Mouse (Mus musculus): ENCODE data around the gene Agbl3. TPM values are rescaled to one million over a fixed set of nuclear protein-coding genes. Genes with fewer than 3 reads are reported as not detected.

The Agbl3 gene
- polyA plus RNA-seq, 1 experiment from 2014 or later = 3.0 TPM

GRCm38 (mm10) chr6:34758340-34758739, 21.9 kb upstream of the Agbl3 start:
- H3K27me3 ChIP-seq (ENCODE audit: poor library complexity, severe bottlenecking) = no peaks in the 10 kb centered on the region
- no peaks in the 10 kb centered on the region for H3K9me3 ChIP-seq
- no peak overlapping the region for H3K4me3 ChIP-seq
- DNase-seq (ENCODE audit: extremely low spot score, low spot score) = no peak
- H3K4me1 ChIP-seq = no peaks in the 10 kb centered on the region
- no peak overlapping the region for H3K27ac ChIP-seq
- 93% methylated on average over 2 of the region's 2 CpGs for WGBS
- peaks cover 65% of the 10 kb centered on the region for H3K36me3 ChIP-seq (replicated peaks)

- H3K9me3 ChIP-seq = no peaks in the 10 kb centered on the region
- WGBS = 48% methylated on average over 4 of the region's 4 CpGs
- DNase-seq (ENCODE audit: extremely low spot score, low spot score) = no peak
- H3K4me3 ChIP-seq = no peak overlapping the region
- H3K36me3 ChIP-seq (replicated peaks) = peaks cover 82% of the 10 kb centered on the region
- H3K27me3 ChIP-seq (ENCODE audit: poor library complexity, severe bottlenecking) = no peaks in the 10 kb centered on the region
- H3K4me1 ChIP-seq = no peaks in the 10 kb centered on the region
- no peak overlapping the region for H3K27ac ChIP-seq
Measured at GRCm38 (mm10) chr6:34760023-34760422, 20.2 kb upstream of the Agbl3 start.

GRCm38 (mm10) chr6:34765721-34766120, 14.5 kb upstream of the Agbl3 start:
- H3K36me3 ChIP-seq (replicated peaks) = peaks cover 69% of the 10 kb centered on the region
- DNase-seq (ENCODE audit: extremely low spot score, low spot score) = no peak

GRCm38 (mm10) chr6:34769984-34770383, 10.2 kb upstream of the Agbl3 start:
- H3K4me1 ChIP-seq = no peaks in the 10 kb centered on the region
- no peak overlapping the region for H3K27ac ChIP-seq
- peaks cover 55% of the 10 kb centered on the region for H3K36me3 ChIP-seq (replicated peaks)
- no peaks in the 10 kb centered on the region for H3K27me3 ChIP-seq (ENCODE audit: poor library complexity, severe bottlenecking)
- WGBS = 92% methylated on average over 2 of the region's 2 CpGs
- no peaks in the 10 kb centered on the region for H3K9me3 ChIP-seq
- DNase-seq (ENCODE audit: extremely low spot score, low spot score) = no peak
- no peak overlapping the region for H3K4me3 ChIP-seq

More at GRCm38 (mm10) chr6:34765721-34766120, 14.5 kb upstream of the Agbl3 start:
- Histone ChIP-seq H3K27me3 (ENCODE audit: poor library complexity, severe bottlenecking) (no peaks in the 10 kb centered on the region), H3K4me3 (no peak overlapping the region), H3K4me1 (no peaks in the 10 kb centered on the region), H3K9me3 (no peaks in the 10 kb centered on the region), H3K27ac (no peak overlapping the region)
- WGBS = 91% methylated on average over 5 of the region's 5 CpGs

- Histone ChIP-seq H3K27me3 (ENCODE audit: poor library complexity, severe bottlenecking) (no peaks in the 10 kb centered on the region), H3K4me1 (no peaks in the 10 kb centered on the region), H3K36me3 (replicated peaks) (peaks cover 50% of the 10 kb centered on the region), H3K4me3 (no peak overlapping the region), H3K27ac (no peak overlapping the region), H3K9me3 (no peaks in the 10 kb centered on the region)
- 88% methylated on average over 6 of the region's 6 CpGs for WGBS
- no peak for DNase-seq (ENCODE audit: extremely low spot score, low spot score)
Measured at GRCm38 (mm10) chr6:34770491-34770890, 9.7 kb upstream of the Agbl3 start.

GRCm38 (mm10) chr6:34776396-34776795, 3.8 kb upstream of the Agbl3 start:
- Histone ChIP-seq H3K27ac (no peak overlapping the region), H3K36me3 (replicated peaks) (peaks cover 14% of the 10 kb centered on the region), H3K27me3 (ENCODE audit: poor library complexity, severe bottlenecking) (peaks cover 7% of the 10 kb centered on the region), H3K9me3 (no peaks in the 10 kb centered on the region), H3K4me3 (no peak overlapping the region), H3K4me1 (peaks cover 13% of the 10 kb centered on the region)
- DNase-seq (ENCODE audit: extremely low spot score, low spot score) = no peak

GRCm38 (mm10) chr6:34777094-34777493, 3.1 kb upstream of the Agbl3 start:
- Histone ChIP-seq H3K4me1 (peaks cover 13% of the 10 kb centered on the region), H3K36me3 (replicated peaks) (peaks cover 7% of the 10 kb centered on the region), H3K27me3 (ENCODE audit: poor library complexity, severe bottlenecking) (peaks cover 11% of the 10 kb centered on the region), H3K27ac (no peak overlapping the region), H3K9me3 (no peaks in the 10 kb centered on the region), H3K4me3 (no peak overlapping the region)
- DNase-seq (ENCODE audit: extremely low spot score, low spot score) = no peak
- WGBS = 80% methylated on average over 2 of the region's 2 CpGs

- peaks cover 11% of the 10 kb centered on the region for H3K27me3 ChIP-seq (ENCODE audit: poor library complexity, severe bottlenecking)
- H3K27ac ChIP-seq = no peak overlapping the region
- 71% methylated on average over 10 of the region's 10 CpGs for WGBS
- DNase-seq (ENCODE audit: extremely low spot score, low spot score) = no peak
- H3K36me3 ChIP-seq (replicated peaks) = no peaks in the 10 kb centered on the region
- no peak overlapping the region for H3K4me3 ChIP-seq
- no peaks in the 10 kb centered on the region for H3K9me3 ChIP-seq
- H3K4me1 ChIP-seq = peaks cover 13% of the 10 kb centered on the region
Measured at GRCm38 (mm10) chr6:34777981-34778668, 2.1 kb upstream of the Agbl3 start.

- H3K4me3 ChIP-seq = peak overlapping the region; percentile 71
- WGBS = 7% methylated on average over 13 of the region's 13 CpGs
- H3K9me3 ChIP-seq = no peaks in the 10 kb centered on the region
- H3K27me3 ChIP-seq (ENCODE audit: poor library complexity, severe bottlenecking) = peaks cover 11% of the 10 kb centered on the region
- H3K36me3 ChIP-seq (replicated peaks) = no peaks in the 10 kb centered on the region
- H3K4me1 ChIP-seq = peaks cover 13% of the 10 kb centered on the region
- peak overlapping the region; percentile 96 for H3K27ac ChIP-seq
- DNase-seq (ENCODE audit: extremely low spot score, low spot score) = no peak
Measured at GRCm38 (mm10) chr6:34780943-34781289, 684 bp downstream of the Agbl3 start.

GRCm38 (mm10) chr6:34782493-34782892, 2.3 kb downstream of the Agbl3 start:
- H3K4me1 ChIP-seq = peaks cover 13% of the 10 kb centered on the region
- H3K9me3 ChIP-seq = no peaks in the 10 kb centered on the region
- H3K36me3 ChIP-seq (replicated peaks) = no peaks in the 10 kb centered on the region; the same call in 1 of the 2 replicates
- H3K27me3 ChIP-seq (ENCODE audit: poor library complexity, severe bottlenecking) = peaks cover 11% of the 10 kb centered on the region
- no peak overlapping the region for H3K4me3 ChIP-seq
- H3K27ac ChIP-seq = no peak overlapping the region
- no peak for DNase-seq (ENCODE audit: extremely low spot score, low spot score)
- WGBS = 94% methylated on average over 1 of the region's 1 CpGs

GRCm38 (mm10) chr6:34796881-34797280, 16.6 kb downstream of the Agbl3 start:
- WGBS = 83% methylated on average over 3 of the region's 3 CpGs
- Histone ChIP-seq H3K27me3 (ENCODE audit: poor library complexity, severe bottlenecking) (no peaks in the 10 kb centered on the region), H3K4me3 (no peak overlapping the region), H3K27ac (no peak overlapping the region), H3K9me3 (no peaks in the 10 kb centered on the region), H3K36me3 (replicated peaks) (no peaks in the 10 kb centered on the region), H3K4me1 (no peaks in the 10 kb centered on the region)
- DNase-seq (ENCODE audit: extremely low spot score, low spot score) = no peak

- H3K9me3 ChIP-seq = no peaks in the 10 kb centered on the region
- 82% methylated on average over 3 of the region's 3 CpGs for WGBS
- H3K4me3 ChIP-seq = no peak overlapping the region
- H3K36me3 ChIP-seq (replicated peaks) = no peaks in the 10 kb centered on the region
- no peak overlapping the region for H3K27ac ChIP-seq
- DNase-seq (ENCODE audit: extremely low spot score, low spot score) = no peak
- H3K4me1 ChIP-seq = no peaks in the 10 kb centered on the region
- H3K27me3 ChIP-seq (ENCODE audit: poor library complexity, severe bottlenecking) = no peaks in the 10 kb centered on the region
Measured at GRCm38 (mm10) chr6:34797887-34798286, 17.7 kb downstream of the Agbl3 start.

GRCm38 (mm10) chr6:34805582-34805981, 25.4 kb downstream of the Agbl3 start:
- H3K36me3 ChIP-seq (replicated peaks) = no peaks in the 10 kb centered on the region
- H3K9me3 ChIP-seq = no peaks in the 10 kb centered on the region
- no peak overlapping the region for H3K27ac ChIP-seq
- H3K4me3 ChIP-seq = no peak overlapping the region
- no peak for DNase-seq (ENCODE audit: extremely low spot score, low spot score)
- H3K4me1 ChIP-seq = no peaks in the 10 kb centered on the region
- 90% methylated on average over 2 of the region's 2 CpGs for WGBS
- no peaks in the 10 kb centered on the region for H3K27me3 ChIP-seq (ENCODE audit: poor library complexity, severe bottlenecking)

- Histone ChIP-seq H3K4me1 (no peaks in the 10 kb centered on the region), H3K36me3 (replicated peaks) (no peaks in the 10 kb centered on the region), H3K9me3 (no peaks in the 10 kb centered on the region), H3K4me3 (no peak overlapping the region), H3K27me3 (ENCODE audit: poor library complexity, severe bottlenecking) (no peaks in the 10 kb centered on the region), H3K27ac (no peak overlapping the region)
- no peak for DNase-seq (ENCODE audit: extremely low spot score, low spot score)
- 91% methylated on average over 4 of the region's 4 CpGs for WGBS
Measured at GRCm38 (mm10) chr6:34810651-34811050, 30.4 kb downstream of the Agbl3 start.

All from forebrain, embryonic 10.5 days (tissue).